Mouse (Mus musculus) hindbrain, embryonic 13.5 days (tissue): ENCODE results near the gene Gm28372. TPM values are rescaled to one million over a fixed set of nuclear protein-coding genes. Genes with fewer than 3 reads are reported as not detected.

Experiments used
- polyA plus RNA-seq: library from polyadenylated mRNA; unstranded; fragments of >200 nt; fragmentation: Nextera tagmentation; extraction: Ambion mirVana; gene quantifications from 2 replicates; pipeline ENCODE4 v1.2.1, GENCODE M21; 2015

Gene Gm28372
- polyA plus RNA-seq, 1 experiment from 2014 or later: not detected

Other genes starting within 250 kb of the Gm28372 start
- 373 and 377 TPM in 2 replicates for gene Snrpb, start 225.8 kb upstream of the Gm28372 start, polyA plus RNA-seq
- not detected in 2 replicates for gene Tmc2, start 210.0 kb upstream of the Gm28372 start, polyA plus RNA-seq
- 230 and 253 TPM in 2 replicates for gene Nop56, start 130.8 kb upstream of the Gm28372 start, polyA plus RNA-seq
- gene Idh3b, start 120.7 kb upstream of the Gm28372 start, polyA plus RNA-seq: 156 and 157 TPM in 2 replicates
- 2.6 and 3.1 TPM in 2 replicates for gene Ebf4, start 110.1 kb upstream of the Gm28372 start, polyA plus RNA-seq
- gene Cpxm1, start 7.7 kb upstream of the Gm28372 start, polyA plus RNA-seq: 29.0 and 32.6 TPM in 2 replicates
- 0.68 and 0.83 TPM in 2 replicates for gene 1700020A23Rik, start within 50 bp of the Gm28372 start, polyA plus RNA-seq
- 0.23 and 0.38 TPM in 2 replicates for gene Tmem239, start 1.2 kb downstream of the Gm28372 start, polyA plus RNA-seq
- gene Vps16, start 19.1 kb downstream of the Gm28372 start, polyA plus RNA-seq: 99.9 and 113 TPM in 2 replicates
- gene Pced1a, start 19.5 kb downstream of the Gm28372 start, polyA plus RNA-seq: 12.0 and 12.2 TPM in 2 replicates
- gene Ptpra, start 45.0 kb downstream of the Gm28372 start, polyA plus RNA-seq: 123 and 126 TPM in 2 replicates
- 83.9 and 88.8 TPM in 2 replicates for gene Mrps26, start 158.5 kb downstream of the Gm28372 start, polyA plus RNA-seq
- gene Oxt, start 170.9 kb downstream of the Gm28372 start, polyA plus RNA-seq: not detected in 2 replicates
- gene Avp, start 177.3 kb downstream of the Gm28372 start, polyA plus RNA-seq: not detected in 2 replicates
- gene Fastkd5, start 224.8 kb downstream of the Gm28372 start, polyA plus RNA-seq: 11.7 and 12.9 TPM in 2 replicates
- 11.5 and 11.8 TPM in 2 replicates for gene Ubox5, start 224.8 kb downstream of the Gm28372 start, polyA plus RNA-seq
- gene Lzts3, start 237.6 kb downstream of the Gm28372 start, polyA plus RNA-seq: 10.5 and 11.1 TPM in 2 replicates